Mouse (Mus musculus): ENCODE data around the gene Gm17535. TPM values are rescaled to one million over a fixed set of nuclear protein-coding genes. Genes with fewer than 3 reads are reported as not detected.
"Not testable (repeated sequence)": the region's sequence is repeated elsewhere in the genome, so short reads cannot be mapped to it uniquely, and the experiment has no call there.

The Gm17535 gene
- total RNA-seq, 2 experiments from 2014 or later = not detected

DNA sequence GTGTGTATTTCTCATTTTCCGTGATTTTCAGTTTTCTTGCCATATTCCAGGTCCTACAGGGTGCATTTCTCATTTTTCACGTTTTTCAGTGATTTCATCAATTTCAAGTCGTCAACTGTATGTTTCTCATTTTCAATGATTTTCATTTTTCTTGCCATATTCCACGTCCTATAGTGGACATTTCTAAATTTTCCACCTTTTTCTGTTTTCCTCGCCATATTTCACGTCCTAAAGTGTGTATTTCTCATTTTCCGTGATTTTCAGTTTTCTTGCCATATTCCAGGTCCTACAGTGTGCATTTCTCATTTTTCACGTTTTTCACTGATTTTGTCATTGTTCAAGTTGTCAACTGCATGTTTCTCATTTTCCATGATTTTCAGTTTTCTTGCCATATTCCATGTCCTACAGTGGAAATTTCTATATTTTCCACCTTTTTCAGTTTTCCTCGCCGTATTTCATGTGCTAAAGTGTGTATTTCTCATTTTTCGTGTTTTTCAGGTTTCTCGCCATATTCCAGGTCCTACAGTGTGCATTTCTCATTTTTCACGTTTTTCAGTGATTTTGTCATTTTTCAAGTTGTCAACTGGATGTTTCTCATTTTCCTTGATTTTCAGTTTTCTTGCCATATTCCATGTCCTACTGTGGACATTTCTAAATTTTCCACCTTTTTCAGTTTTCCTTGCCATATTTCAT lies 11.9 kb upstream of the Gm17535 start:
- DNase-seq = peak; percentile 16
- H3K27ac ChIP-seq; H3K4me3 ChIP-seq; intact Hi-C loops (cut with DNase I): not testable (repeated sequence)

DNA sequence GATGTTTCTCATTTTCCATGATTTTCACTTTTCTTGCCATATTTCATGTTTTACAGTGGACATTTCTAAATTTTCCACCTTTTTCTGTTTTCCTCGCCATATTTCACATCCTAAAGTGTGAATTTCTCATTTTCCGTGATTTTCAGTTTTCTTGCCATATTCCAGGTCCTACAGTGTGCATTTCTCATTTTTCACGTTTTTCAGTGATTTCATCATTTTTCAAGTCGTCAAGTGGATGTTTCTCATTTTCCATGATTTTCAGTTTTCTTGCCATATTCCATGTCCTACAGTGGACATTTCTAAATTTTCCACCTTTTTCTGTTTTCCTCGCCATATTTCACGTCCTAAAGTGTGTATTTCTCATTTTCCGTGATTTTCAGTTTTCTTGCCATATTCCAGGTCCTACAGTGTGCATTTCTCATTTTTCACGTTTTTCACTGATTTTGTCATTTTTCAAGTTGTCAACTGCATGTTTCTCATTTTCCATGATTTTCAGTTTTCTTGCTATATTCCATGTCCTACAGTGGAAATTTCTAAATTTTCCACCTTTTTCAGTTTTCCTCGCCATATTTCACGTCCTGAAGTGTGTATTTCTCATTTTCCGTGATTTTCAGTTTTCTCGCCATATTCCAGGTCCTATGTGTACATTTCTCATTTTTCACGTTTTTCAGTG lies 11.0 kb upstream of the Gm17535 start, which contains the start of gene Gm10718:
Gene Gm10718, plus strand, starts transcription at position 236 of the 673 bp plus-strand sequence.
- H3K4me3 ChIP-seq; DNase-seq; intact Hi-C loops (cut with DNase I); H3K27ac ChIP-seq: not testable (repeated sequence)

DNA sequence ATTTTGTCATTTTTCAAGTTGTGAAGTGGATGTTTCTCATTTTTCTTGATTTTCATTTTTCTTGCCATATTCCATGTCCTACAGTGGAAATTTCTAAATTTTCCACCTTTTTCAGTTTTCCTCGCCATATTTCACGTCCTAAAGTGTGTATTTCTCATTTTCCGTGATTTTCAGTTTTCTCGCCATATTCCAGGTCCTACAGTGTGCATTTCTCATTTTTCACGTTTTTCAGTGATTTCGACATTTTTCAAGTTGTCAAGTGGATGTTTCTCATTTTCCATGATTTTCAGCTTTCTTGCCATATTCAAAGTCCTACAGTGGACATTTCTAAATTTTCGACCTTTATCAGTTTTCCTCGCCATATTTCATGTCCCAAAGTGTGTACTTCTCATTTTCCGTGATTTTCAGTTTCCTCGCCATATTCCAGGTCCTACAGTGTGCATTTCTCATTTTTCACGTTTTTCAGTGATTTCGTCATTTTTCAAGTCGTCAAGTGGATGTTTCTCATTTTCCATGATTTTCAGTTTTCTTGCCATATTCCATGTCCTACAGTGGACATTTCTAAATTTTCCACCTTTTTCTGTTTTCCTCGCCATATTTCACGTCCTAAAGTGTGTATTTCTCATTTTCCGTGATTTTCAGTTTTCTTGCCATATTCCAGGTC lies 10.3 kb upstream of the Gm17535 start:
- intact Hi-C loops (cut with DNase I); DNase-seq; H3K27ac ChIP-seq; H3K4me3 ChIP-seq: not testable (repeated sequence)

DNA sequence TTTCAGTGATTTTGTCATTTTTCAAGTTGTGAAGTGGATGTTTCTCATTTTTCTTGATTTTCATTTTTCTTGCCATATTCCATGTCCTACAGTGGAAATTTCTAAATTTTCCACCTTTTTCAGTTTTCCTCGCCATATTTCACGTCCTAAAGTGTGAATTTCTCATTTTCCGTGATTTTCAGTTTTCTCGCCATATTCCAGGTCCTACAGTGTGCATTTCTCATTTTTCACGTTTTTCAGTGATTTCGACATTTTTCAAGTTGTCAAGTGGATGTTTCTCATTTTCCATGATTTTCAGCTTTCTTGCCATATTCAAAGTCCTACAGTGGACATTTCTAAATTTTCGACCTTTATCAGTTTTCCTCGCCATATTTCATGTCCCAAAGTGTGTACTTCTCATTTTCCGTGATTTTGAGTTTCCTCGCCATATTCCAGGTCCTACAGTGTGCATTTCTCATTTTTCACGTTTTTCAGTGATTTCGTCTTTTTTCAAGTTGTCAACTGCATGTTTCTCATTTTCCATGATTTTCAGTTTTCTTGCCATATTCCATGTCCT lies 9.4 kb upstream of the Gm17535 start, which contains the start of gene Gm10717:
Gene Gm10717, plus strand, starts transcription at position 506 of the 556 bp plus-strand sequence.
- intact Hi-C loops (cut with DNase I); H3K4me3 ChIP-seq; H3K27ac ChIP-seq; DNase-seq: not testable (repeated sequence)

DNA sequence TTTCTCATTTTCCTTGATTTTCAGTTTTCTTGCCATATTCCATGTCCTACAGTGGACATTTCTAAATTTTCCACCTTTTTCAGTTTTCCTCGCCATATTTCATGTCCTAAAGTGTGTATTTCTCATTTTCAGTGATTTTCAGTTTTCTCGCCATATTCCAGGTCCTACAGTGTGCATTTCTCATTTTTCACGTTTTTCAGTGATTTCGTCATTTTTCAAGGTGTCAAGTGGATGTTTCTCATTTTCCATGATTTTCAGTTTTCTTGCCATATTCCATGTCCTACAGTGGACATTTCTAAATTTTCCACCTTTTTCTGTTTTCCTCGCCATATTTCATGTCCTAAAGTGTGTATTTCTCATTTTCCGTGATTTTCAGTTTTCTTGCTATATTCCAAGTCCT lies 8.7 kb upstream of the Gm17535 start:
- H3K4me3 ChIP-seq; DNase-seq; intact Hi-C loops (cut with DNase I); H3K27ac ChIP-seq: not testable (repeated sequence)

DNA sequence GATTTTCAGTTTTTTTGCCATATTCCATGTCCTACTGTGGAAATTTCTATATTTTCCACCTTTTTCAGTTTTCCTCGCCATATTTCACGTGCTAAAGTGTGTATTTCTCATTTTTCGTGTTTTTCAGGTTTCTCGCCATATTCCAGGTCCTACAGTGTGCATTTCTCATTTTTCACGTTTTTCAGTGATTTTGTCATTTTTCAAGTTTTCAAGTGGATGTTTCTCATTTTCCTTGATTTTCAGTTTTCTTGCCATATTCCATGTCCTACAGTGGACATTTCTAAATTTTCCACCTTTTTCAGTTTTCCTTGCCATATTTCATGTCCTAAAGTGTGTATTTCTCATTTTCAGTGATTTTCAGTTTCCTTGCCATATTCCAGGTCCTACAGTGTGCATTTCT lies 8.3 kb upstream of the Gm17535 start:
- H3K4me3 ChIP-seq; DNase-seq; H3K27ac ChIP-seq; intact Hi-C loops (cut with DNase I): not testable (repeated sequence)

DNA sequence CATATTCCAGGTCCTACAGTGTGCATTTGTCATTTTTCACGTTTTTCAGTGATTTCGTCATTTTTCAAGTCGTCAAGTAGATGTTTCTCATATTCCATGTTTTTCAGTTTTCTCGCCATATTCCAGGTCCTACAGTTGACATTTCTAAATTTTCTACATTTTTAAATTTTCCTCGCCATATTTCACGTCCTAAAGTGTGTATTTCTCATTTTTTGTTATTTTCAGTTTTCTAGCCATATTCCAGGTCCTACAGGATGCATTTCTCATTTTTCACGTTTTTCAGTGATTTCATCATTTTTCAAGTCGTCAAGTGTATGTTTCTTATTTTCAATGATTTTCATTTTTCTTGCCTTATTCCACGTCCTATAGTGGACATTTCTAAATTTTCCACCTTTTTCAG lies 7.7 kb upstream of the Gm17535 start:
- H3K4me3 ChIP-seq; DNase-seq; intact Hi-C loops (cut with DNase I); H3K27ac ChIP-seq: not testable (repeated sequence)

DNA sequence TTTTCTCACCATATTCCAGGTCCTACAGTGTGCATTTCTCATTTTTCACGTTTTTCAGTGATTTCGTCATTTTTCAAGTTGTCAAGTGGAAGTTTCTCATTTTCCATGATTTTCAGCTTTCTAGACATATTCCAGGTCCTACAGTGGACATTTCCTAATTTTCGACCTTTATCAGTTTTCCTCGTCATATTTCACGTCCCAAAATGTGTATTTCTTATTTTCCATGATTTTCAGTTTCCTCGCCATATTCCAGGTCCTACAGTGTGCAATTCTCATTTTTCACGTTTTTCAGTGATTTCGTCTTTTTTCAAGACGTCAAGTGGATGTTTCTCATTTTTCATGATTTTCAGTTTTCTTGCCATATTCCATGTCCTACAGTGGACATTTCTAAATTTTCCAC lies 7.2 kb upstream of the Gm17535 start:
- H3K27ac ChIP-seq; DNase-seq; intact Hi-C loops (cut with DNase I); H3K4me3 ChIP-seq: not testable (repeated sequence)

DNA sequence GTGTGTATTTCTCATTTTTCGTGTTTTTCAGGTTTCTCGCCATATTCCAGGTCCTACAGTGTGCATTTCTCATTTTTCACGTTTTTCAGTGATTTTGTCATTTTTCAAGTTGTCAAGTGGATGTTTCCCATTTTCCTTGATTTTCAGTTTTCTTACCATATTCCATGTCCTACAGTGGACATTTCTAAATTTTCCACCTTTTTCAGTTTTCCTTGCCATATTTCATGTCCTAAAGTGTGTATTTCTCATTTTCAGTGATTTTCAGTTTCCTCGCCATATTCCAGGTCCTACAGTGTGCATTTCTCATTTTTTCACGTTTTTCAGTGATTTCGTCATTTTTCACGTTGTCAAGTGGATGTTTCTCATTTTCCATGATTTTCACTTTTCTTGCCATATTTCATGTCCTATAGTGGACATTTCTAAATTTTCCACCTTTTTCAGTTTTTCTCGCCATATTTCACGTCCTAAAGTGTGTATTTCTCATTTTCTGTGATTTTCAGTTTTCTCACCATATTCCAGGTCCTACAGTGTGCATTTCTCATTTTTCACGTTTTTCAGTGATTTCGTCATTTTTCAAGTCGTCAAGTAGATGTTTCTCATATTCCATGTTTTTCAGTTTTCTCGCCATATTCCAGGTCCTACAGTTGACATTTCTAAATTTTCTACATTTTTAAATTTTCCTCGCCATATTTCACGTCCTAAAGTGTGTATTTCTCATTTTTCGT lies 5.0 kb upstream of the Gm17535 start:
- H3K4me3 ChIP-seq; DNase-seq; H3K27ac ChIP-seq; intact Hi-C loops (cut with DNase I): not testable (repeated sequence)

DNA sequence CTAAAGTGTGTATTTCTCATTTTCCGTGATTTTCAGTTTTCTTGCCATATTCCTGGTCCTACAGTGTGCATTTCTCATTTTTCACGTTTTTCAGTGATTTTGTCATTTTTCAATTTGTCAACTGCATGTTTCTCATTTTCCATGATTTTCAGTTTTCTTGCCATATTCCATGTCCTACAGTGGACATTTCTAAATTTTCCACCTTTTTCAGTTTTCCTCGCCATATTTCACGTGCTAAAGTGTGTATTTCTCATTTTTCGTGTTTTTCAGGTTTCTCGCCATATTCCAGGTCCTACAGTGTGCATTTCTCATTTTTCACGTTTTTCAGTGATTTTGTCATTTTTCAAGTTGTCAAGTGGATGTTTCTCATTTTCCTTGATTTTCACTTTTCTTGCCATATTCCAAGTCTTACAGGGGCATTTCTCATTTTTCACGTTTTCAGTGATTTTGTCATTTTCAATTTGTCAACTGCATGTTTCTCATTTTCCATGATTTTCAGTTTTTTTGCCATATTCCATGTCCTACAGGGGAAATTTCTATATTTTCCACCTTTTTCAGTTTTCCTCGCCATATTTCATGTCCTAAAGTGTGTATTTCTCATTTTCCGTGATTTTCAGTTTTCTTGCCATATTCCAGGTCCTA lies 3.6 kb upstream of the Gm17535 start:
- intact Hi-C loops (cut with DNase I) = not testable (repeated sequence)

DNA sequence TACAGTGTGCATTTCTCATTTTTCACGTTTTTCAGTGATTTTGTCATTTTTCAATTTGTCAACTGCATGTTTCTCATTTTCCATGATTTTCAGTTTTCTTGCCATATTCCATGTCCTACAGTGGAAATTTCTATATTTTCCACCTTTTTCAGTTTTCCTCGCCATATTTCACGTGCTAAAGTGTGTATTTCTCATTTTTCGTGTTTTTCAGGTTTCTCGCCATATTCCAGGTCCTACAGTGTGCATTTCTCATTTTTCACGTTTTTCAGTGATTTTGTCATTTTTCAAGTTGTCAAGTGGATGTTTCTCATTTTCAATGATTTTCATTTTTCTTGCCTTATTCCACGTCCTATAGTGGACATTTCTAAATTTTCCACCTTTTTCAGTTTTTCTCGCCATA lies 2.2 kb downstream of the Gm17535 start, which contains the start of gene Gm10715:
Gene Gm10715, plus strand, starts transcription at position 301 of the 400 bp plus-strand sequence.
- H3K27ac ChIP-seq; DNase-seq; H3K4me3 ChIP-seq; intact Hi-C loops (cut with DNase I): not testable (repeated sequence)

More for the DNA sequence above, 3.6 kb upstream of the Gm17535 start:
- not testable (repeated sequence) for H3K27ac ChIP-seq, DNase-seq, H3K4me3 ChIP-seq

DNA sequence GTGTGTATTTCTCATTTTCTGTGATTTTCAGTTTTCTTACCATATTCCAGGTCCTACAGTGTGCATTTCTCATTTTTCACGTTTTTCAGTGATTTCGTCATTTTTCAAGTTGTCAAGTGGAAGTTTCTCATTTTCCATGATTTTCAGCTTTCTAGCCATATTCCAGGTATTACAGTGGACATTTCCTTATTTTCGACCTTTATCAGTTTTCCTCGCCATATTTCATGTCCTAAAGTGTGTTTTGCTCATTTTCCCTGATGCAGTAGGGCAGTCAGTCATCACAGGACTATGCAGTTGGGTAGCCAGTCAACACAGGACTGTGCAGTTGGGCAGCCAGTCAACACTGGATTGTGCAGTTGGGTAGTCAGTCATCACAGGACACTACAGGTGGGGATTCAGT lies 3.8 kb downstream of the Gm17535 start:
- H3K4me3 ChIP-seq; H3K27ac ChIP-seq; DNase-seq; intact Hi-C loops (cut with DNase I): not testable (repeated sequence)

Small RNAs within 50 kb of the gene (microRNA-seq; reads per million reads assigned to microRNA genes)
- gene Mir101c = not detected

Other genes starting within 250 kb of the Gm17535 start
- gene Gm10722, start 33.7 kb upstream of the Gm17535 start, total RNA-seq (2021) = not detected
- not detected for gene Gm11168, start 31.3 kb upstream of the Gm17535 start, total RNA-seq (2021)
- not detected for gene Gm10721, start 21.5 kb upstream of the Gm17535 start, total RNA-seq (2021)
- gene Gm10720, start 18.9 kb upstream of the Gm17535 start, total RNA-seq (2021) = not detected
- gene Gm10719, start 17.2 kb upstream of the Gm17535 start, total RNA-seq (2021) = not detected
- gene Gm10718, start 11.1 kb upstream of the Gm17535 start, total RNA-seq (2021) = not detected
- not detected for gene Gm10717, start 9.2 kb upstream of the Gm17535 start, total RNA-seq (2021)
- not detected for gene Gm10715, start 2.3 kb downstream of the Gm17535 start, total RNA-seq (2021)

Data from gastrocnemius, adult 2 months (tissue).